Mouse (Mus musculus) hindlimb bud, embryonic 11.5 days (tissue): ENCODE measurements around the gene Ntn5.

Experiments used
- DNase-seq: peaks from one replicate; pipeline ENCODE4 v3.0.0-alpha.2; 2012; ENCODE audit warnings: low read depth, low spot score; ENCODE audit errors: extremely low spot score

Gene Ntn5

GRCm38 (mm10) chr7:45695098-45695497, 11.3 kb downstream of the Ntn5 start:
- no peak for DNase-seq

- DNase-seq = no peak
Observed at GRCm38 (mm10) chr7:45697894-45698293, 14.1 kb downstream of the Ntn5 start.

- no peak for DNase-seq
Observed at GRCm38 (mm10) chr7:45699523-45700141, 15.8 kb downstream of the Ntn5 start, which contains the start of gene Car11. Car11 (plus strand) TSS chr7:45699843.

GRCm38 (mm10) chr7:45700301-45701015, 16.6 kb downstream of the Ntn5 start:
- DNase-seq = no peak

GRCm38 (mm10) chr7:45701072-45701471, 17.2 kb downstream of the Ntn5 start:
- DNase-seq = no peak

- no peak for DNase-seq
Observed at GRCm38 (mm10) chr7:45701607-45702006, 17.8 kb downstream of the Ntn5 start.

GRCm38 (mm10) chr7:45702316-45702715, 18.5 kb downstream of the Ntn5 start:
- no peak for DNase-seq

GRCm38 (mm10) chr7:45702809-45703520, 19.1 kb downstream of the Ntn5 start:
- no peak for DNase-seq

GRCm38 (mm10) chr7:45703521-45704033, 19.8 kb downstream of the Ntn5 start:
- DNase-seq = no peak

GRCm38 (mm10) chr7:45704046-45704559, 20.3 kb downstream of the Ntn5 start:
- DNase-seq = no peak

- peak; percentile 97 for DNase-seq
Observed at GRCm38 (mm10) chr7:45704730-45705442, 21.1 kb downstream of the Ntn5 start, which contains the start of gene Dbp. Dbp (plus strand) TSS chr7:45705088.

GRCm38 (mm10) chr7:45705443-45705864, 21.6 kb downstream of the Ntn5 start:
- DNase-seq = no peak

GRCm38 (mm10) chr7:45705873-45706281, 22.1 kb downstream of the Ntn5 start:
- no peak for DNase-seq

- no peak for DNase-seq
Observed at GRCm38 (mm10) chr7:45706721-45707241, 23.0 kb downstream of the Ntn5 start.

- no peak for DNase-seq
Observed at GRCm38 (mm10) chr7:45707375-45707967, 23.6 kb downstream of the Ntn5 start.

- no peak for DNase-seq
Observed at GRCm38 (mm10) chr7:45708221-45708761, 24.5 kb downstream of the Ntn5 start.

- no peak for DNase-seq
Observed at GRCm38 (mm10) chr7:45709036-45709435, 25.2 kb downstream of the Ntn5 start.

- DNase-seq = no peak
Observed at GRCm38 (mm10) chr7:45709677-45710355, 26.0 kb downstream of the Ntn5 start.

GRCm38 (mm10) chr7:45710477-45711191, 26.8 kb downstream of the Ntn5 start:
- DNase-seq = no peak
